Mouse (Mus musculus) intestine, embryonic 14.5 days (tissue): ENCODE measurements around the gene Gm10309. TPM values are rescaled to one million over a fixed set of nuclear protein-coding genes. Genes with fewer than 3 reads are reported as not detected.

Experiments
- ATAC-seq: fragments of 200-750 bp; cut with Nextera tagmentation; replicated peaks from 2 replicates; pipeline ENCODE4 v1.8.0; 2017; ENCODE audit warnings: low read depth, moderate number of reproducible peaks, moderate TSS enrichment, moderate library complexity; ENCODE audit not compliant: low FRiP score, low TSS enrichment
- DNase-seq: peaks from one replicate; pipeline ENCODE4 v3.0.0-alpha.2; 2018; ENCODE audit warnings: low spot score
- H3K27ac ChIP-seq: fragments of 300-500 bp; sonication (generic); 2 replicates; pipeline ENCODE4 v1.5.1; 2014; ENCODE audit warnings: low read depth, mild to moderate bottlenecking, control low read depth
- H3K27me3 ChIP-seq: fragments of 300-500 bp; sonication (generic); replicated peaks from 2 replicates; pipeline ENCODE4 v1.6.1; 2014; ENCODE audit warnings: low read length, control low read depth; ENCODE audit not compliant: control insufficient read depth, insufficient read depth
- H3K36me3 ChIP-seq: fragments of 300-500 bp; sonication (generic); 2 replicates; pipeline ENCODE4 v1.6.1; 2014; ENCODE audit warnings: low read length, control low read depth; ENCODE audit not compliant: control insufficient read depth, insufficient read depth
- H3K4me1 ChIP-seq: fragments of 300-500 bp; sonication (generic); replicated peaks from 2 replicates; pipeline ENCODE4 v1.6.1; 2014; ENCODE audit warnings: low read length, control low read depth, mixed read lengths; ENCODE audit not compliant: control insufficient read depth, insufficient read depth
- H3K4me2 ChIP-seq: fragments of 300-500 bp; sonication (generic); 2 replicates; pipeline ENCODE4 v1.6.1; 2014; ENCODE audit warnings: low read length
- H3K4me3 ChIP-seq: fragments of 300-500 bp; sonication (generic); 2 replicates; pipeline ENCODE4 v1.5.1; 2014; ENCODE audit warnings: low read depth, low read length, control low read depth, mixed read lengths
- H3K9ac ChIP-seq: fragments of 300-500 bp; sonication (generic); 2 replicates; pipeline ENCODE4 v1.6.1; 2014; ENCODE audit warnings: mild to moderate bottlenecking, low read length
- H3K9me3 ChIP-seq: fragments of 300-500 bp; sonication (generic); 2 replicates; pipeline ENCODE4 v1.6.1; 2016; ENCODE audit warnings: low read length, control low read depth; ENCODE audit not compliant: control insufficient read depth
- WGBS: fragments of 180-500 bp; shearing (Covaris S2); extraction: QIAGEN DNeasy Blood & Tissue Kit; methylation state at CpG from one replicate; pipeline ENCODE4 v1.1.7; 2014; 5-methylcytosine and 5-hydroxymethylcytosine counted together
- polyA plus RNA-seq: library from polyadenylated mRNA; unstranded; fragments of >200 nt; fragmentation: Nextera tagmentation; extraction: Ambion mirVana; gene quantifications from 2 replicates; pipeline ENCODE4 v1.2.1, GENCODE M21; 2014

Gm10309 gene
- polyA plus RNA-seq, 1 experiment from 2014 or later, result 0.57 TPM

DNA sequence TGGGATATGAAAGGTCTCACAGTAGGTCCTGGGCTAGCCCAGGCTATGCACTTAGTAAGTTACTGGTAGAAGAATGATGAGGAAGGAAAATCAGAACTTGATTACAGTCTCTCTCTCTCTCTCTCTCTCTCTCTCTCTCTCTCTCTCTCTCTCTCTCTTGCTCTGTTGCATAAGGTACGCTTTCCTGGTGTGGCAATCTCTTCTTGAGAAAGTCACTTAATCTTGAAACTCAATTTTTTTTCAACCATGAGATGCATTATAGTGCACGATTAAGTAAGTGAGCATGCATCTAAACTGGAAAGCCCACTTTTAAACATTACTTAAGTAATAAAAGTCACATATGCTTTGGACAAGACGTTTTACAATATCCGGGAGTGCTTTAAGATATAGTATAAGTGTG, 52.1 kb downstream of the Gm10309 start:
- ATAC-seq, result no peak
- no peak overlapping the region for H3K4me3 ChIP-seq
- 79% methylated on average over 4 of the region's 4 CpGs for WGBS
- no peaks in the 10 kb centered on the region for H3K4me1 ChIP-seq
- H3K9ac ChIP-seq, result no peak overlapping the region
- 0 out of 2 replicates have a peak, but pooled peaks cover 3% of the 10 kb centered on the region for H3K9me3 ChIP-seq
- no peaks in the 10 kb centered on the region for H3K27me3 ChIP-seq
- H3K27ac ChIP-seq, result no peak overlapping the region
- no peak overlapping the region for H3K4me2 ChIP-seq
- H3K36me3 ChIP-seq, result no peaks in the 10 kb centered on the region
- DNase-seq, result no peak

Other genes with a start within 250 kb of the Gm10309 start
- 7.7 TPM in 2 replicates for gene Epas1, start 248.5 kb upstream of the Gm10309 start, polyA plus RNA-seq